Mouse (Mus musculus) forebrain, embryonic 11.5 days (tissue): ENCODE measurements around the gene Prkaa2. TPM values are rescaled to one million over a fixed set of nuclear protein-coding genes. Genes with fewer than 3 reads are reported as not detected.
A peak's percentile ranks its signal among the peaks of the same experiment; 100 is the strongest.

Experiments
- ATAC-seq: fragments of 200-750 bp; cut with Nextera tagmentation; replicated peaks from 2 replicates; pipeline ENCODE4 v1.8.0; 2017; ENCODE audit warnings: moderate TSS enrichment; ENCODE audit not compliant: low FRiP score
- DNase-seq: peaks from one replicate; pipeline ENCODE4 v3.0.0-alpha.2; 2017; ENCODE audit warnings: low spot score
- H3K27ac ChIP-seq: fragments of 300-500 bp; sonication (generic); 2 replicates; pipeline ENCODE4 v1.5.1; 2014; ENCODE audit warnings: low read depth, low read length
- H3K27me3 ChIP-seq: fragments of 300-500 bp; sonication (generic); 2 replicates; pipeline ENCODE4 v1.6.1; 2014; ENCODE audit warnings: mild to moderate bottlenecking, low read length, mixed read lengths; ENCODE audit not compliant: control insufficient read depth, insufficient read depth
- H3K36me3 ChIP-seq: fragments of 300-500 bp; sonication (generic); 2 replicates; pipeline ENCODE4 v1.6.1; 2014; ENCODE audit warnings: mild to moderate bottlenecking, low read length, moderate library complexity, mixed read lengths; ENCODE audit not compliant: control insufficient read depth, insufficient read depth
- H3K4me1 ChIP-seq: fragments of 300-500 bp; sonication (generic); replicated peaks from 2 replicates; pipeline ENCODE4 v1.6.1; 2014; ENCODE audit warnings: low read length, mixed read lengths; ENCODE audit not compliant: control insufficient read depth, insufficient read depth
- H3K4me2 ChIP-seq: fragments of 300-500 bp; sonication (generic); 2 replicates; pipeline ENCODE4 v1.6.1; 2014; ENCODE audit warnings: low read depth, mild to moderate bottlenecking, low read length, moderate library complexity, mixed read lengths; ENCODE audit not compliant: severe bottlenecking
- H3K4me3 ChIP-seq: fragments of 300-500 bp; sonication (generic); 2 replicates; pipeline ENCODE4 v1.5.1; 2014; ENCODE audit warnings: low read depth, low read length
- H3K9ac ChIP-seq: fragments of 300-500 bp; sonication (generic); 2 replicates; pipeline ENCODE4 v1.6.1; 2014; ENCODE audit warnings: low read length
- H3K9me3 ChIP-seq: fragments of 300-500 bp; sonication (generic); 2 replicates; pipeline ENCODE4 v1.6.1; 2016; ENCODE audit warnings: low read length, mixed read lengths; ENCODE audit not compliant: control insufficient read depth
- WGBS: fragments of 180-500 bp; shearing (Covaris S2); extraction: QIAGEN DNeasy Blood & Tissue Kit; methylation state at CpG from one replicate; pipeline ENCODE4 v1.1.7; 2014; 5-methylcytosine and 5-hydroxymethylcytosine counted together
- polyA plus RNA-seq: library from polyadenylated mRNA; unstranded; fragments of >200 nt; fragmentation: Nextera tagmentation; extraction: Ambion mirVana; gene quantifications from 2 replicates; pipeline ENCODE4 v1.2.1, GENCODE M21; 2014

Gene Prkaa2
- polyA plus RNA-seq, 1 experiment from 2014 or later: 3.3 TPM

- H3K36me3 ChIP-seq: no peaks in the 10 kb centered on the region
- ATAC-seq (no peak), DNase-seq (no peak)
- H3K4me2 ChIP-seq: no peak overlapping the region
- no peak overlapping the region for H3K9ac ChIP-seq
- H3K27ac ChIP-seq: no peak overlapping the region
- H3K27me3 ChIP-seq: no peaks in the 10 kb centered on the region
- 89% methylated on average over 5 of the region's 5 CpGs for WGBS
- no peak overlapping the region for H3K4me3 ChIP-seq
- peaks cover 5% of the 10 kb centered on the region; the same call in 1 of the 2 replicates for H3K4me1 ChIP-seq
- no peaks in the 10 kb centered on the region for H3K9me3 ChIP-seq
Measured at GRCm38 (mm10) chr4:105113042-105113441, 3.4 kb upstream of the Prkaa2 start.

- Histone ChIP-seq H3K9ac (no peak overlapping the region), H3K4me2 (no peak overlapping the region), H3K4me3 (no peak overlapping the region), H3K27ac (no peak overlapping the region), H3K4me1 (peaks cover 5% of the 10 kb centered on the region; the same call in 1 of the 2 replicates), H3K36me3 (no peaks in the 10 kb centered on the region), H3K27me3 (no peaks in the 10 kb centered on the region), H3K9me3 (no peaks in the 10 kb centered on the region)
- ATAC-seq (no peak), DNase-seq (no peak)
- 95% methylated on average over 11 of the region's 11 CpGs for WGBS
Measured at GRCm38 (mm10) chr4:105111770-105112169, 2.1 kb upstream of the Prkaa2 start.

GRCm38 (mm10) chr4:105110684-105111035 is 970 bp upstream of the Prkaa2 start:
- H3K9me3 ChIP-seq: no peaks in the 10 kb centered on the region
- peak overlapping the region; percentile 78 for H3K9ac ChIP-seq
- H3K27me3 ChIP-seq: no peaks in the 10 kb centered on the region
- no peaks in the 10 kb centered on the region for H3K36me3 ChIP-seq
- H3K4me2 ChIP-seq: peak overlapping the region; percentile 94
- no peak overlapping the region for H3K27ac ChIP-seq
- ATAC-seq (0 out of 2 replicates have a peak, but pooled peaks have one; percentile 18), DNase-seq (no peak)
- 51% methylated on average over 4 of the region's 4 CpGs for WGBS
- peaks cover 5% of the 10 kb centered on the region; the same call in 1 of the 2 replicates for H3K4me1 ChIP-seq
- H3K4me3 ChIP-seq: no peak overlapping the region

GRCm38 (mm10) chr4:105109990-105110683 is 447 bp upstream of the Prkaa2 start:
- peak overlapping the region; percentile 78 for H3K9ac ChIP-seq
- peak overlapping the region; percentile 94 for H3K4me2 ChIP-seq
- WGBS: 2% methylated on average over 24 of the region's 24 CpGs
- DNase-seq: no peak
- H3K36me3 ChIP-seq: no peaks in the 10 kb centered on the region
- no peaks in the 10 kb centered on the region for H3K9me3 ChIP-seq
- no peak overlapping the region for H3K27ac ChIP-seq
- no peaks in the 10 kb centered on the region for H3K27me3 ChIP-seq
- peak overlapping the region; percentile 64 for H3K4me3 ChIP-seq
- ATAC-seq: peak; percentile 66
- peaks cover 5% of the 10 kb centered on the region; the same call in 1 of the 2 replicates for H3K4me1 ChIP-seq

- DNase-seq (no peak), ATAC-seq (no peak)
- peak overlapping the region; percentile 78; the same call in 1 of the 2 replicates for H3K9ac ChIP-seq
Measured at GRCm38 (mm10) chr4:105108641-105109198, 970 bp downstream of the Prkaa2 start.

GRCm38 (mm10) chr4:105107943-105108640 is 1.6 kb downstream of the Prkaa2 start:
- Histone ChIP-seq H3K9ac (no peak overlapping the region), H3K4me1 (peaks cover 5% of the 10 kb centered on the region; the same call in 1 of the 2 replicates), H3K36me3 (no peaks in the 10 kb centered on the region), H3K27me3 (no peaks in the 10 kb centered on the region), H3K27ac (no peak overlapping the region), H3K4me3 (no peak overlapping the region), H3K4me2 (no peak overlapping the region), H3K9me3 (no peaks in the 10 kb centered on the region)
- ATAC-seq: no peak
- WGBS: 52% methylated on average over 12 of the region's 12 CpGs
- DNase-seq: no peak

More at GRCm38 (mm10) chr4:105108641-105109198, 970 bp downstream of the Prkaa2 start:
- Histone ChIP-seq H3K9me3 (no peaks in the 10 kb centered on the region), H3K36me3 (no peaks in the 10 kb centered on the region), H3K4me1 (peaks cover 5% of the 10 kb centered on the region; the same call in 1 of the 2 replicates), H3K4me2 (peak overlapping the region; percentile 94), H3K27me3 (no peaks in the 10 kb centered on the region), H3K27ac (no peak overlapping the region), H3K4me3 (peak overlapping the region; percentile 64)
- WGBS: 12% methylated on average over 5 of the region's 5 CpGs

- no peak for ATAC-seq
- Histone ChIP-seq H3K4me1 (no peaks in the 10 kb centered on the region; the same call in 1 of the 2 replicates), H3K9ac (no peak overlapping the region), H3K27me3 (no peaks in the 10 kb centered on the region), H3K4me2 (no peak overlapping the region), H3K36me3 (no peaks in the 10 kb centered on the region), H3K27ac (no peak overlapping the region), H3K9me3 (no peaks in the 10 kb centered on the region), H3K4me3 (no peak overlapping the region)
- 89% methylated on average over 6 of the region's 6 CpGs for WGBS
- DNase-seq: no peak
Measured at GRCm38 (mm10) chr4:105104099-105104872, 5.4 kb downstream of the Prkaa2 start.

- ATAC-seq: no peak
Measured at GRCm38 (mm10) chr4:105101337-105101688, 8.4 kb downstream of the Prkaa2 start.

More at GRCm38 (mm10) chr4:105101337-105101688, 8.4 kb downstream of the Prkaa2 start:
- Histone ChIP-seq H3K4me3 (no peak overlapping the region), H3K9me3 (no peaks in the 10 kb centered on the region), H3K27me3 (no peaks in the 10 kb centered on the region), H3K27ac (no peak overlapping the region), H3K4me2 (no peak overlapping the region), H3K9ac (no peak overlapping the region), H3K4me1 (no peaks in the 10 kb centered on the region), H3K36me3 (no peaks in the 10 kb centered on the region)
- DNase-seq: no peak
- WGBS: 85% methylated on average over 4 of the region's 4 CpGs
